Mouse (Mus musculus) spleen, postnatal 4 days (tissue): ENCODE data around the gene Myh3.
"Not testable (repeated sequence)": the region's sequence is repeated elsewhere in the genome, so short reads cannot be mapped to it uniquely, and the experiment has no call there.

ENCODE experiments used
- DNase-seq, 2 experiments: peaks; one replicate each; pipeline ENCODE4 v3.0.0; 2022; ENCODE audit warnings: low spot score in 2 of 2

Myh3 gene

DNA sequence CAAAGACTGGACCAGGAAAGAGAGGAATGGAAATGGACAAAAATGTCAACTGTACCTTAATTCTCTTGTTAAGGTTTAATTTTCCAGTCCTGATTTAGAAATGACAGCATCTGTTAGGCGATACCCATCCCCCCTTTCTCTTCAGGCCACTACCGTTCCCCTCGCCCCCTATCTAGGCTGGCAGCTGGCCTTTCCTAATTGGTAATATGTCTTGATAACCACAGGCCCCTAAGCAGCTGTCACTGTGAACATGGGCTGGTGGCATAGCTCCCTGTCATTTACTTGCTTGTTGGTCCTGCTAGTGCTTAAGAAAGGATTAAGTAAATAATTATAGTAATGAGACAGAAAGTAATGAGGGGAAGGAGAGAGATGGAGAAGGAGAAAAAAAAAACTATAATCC lies 665 bp upstream of the Myh3 start:
- DNase-seq, result no peak

GRCm38 (mm10) chr11:67078888-67079287 lies 788 bp downstream of the Myh3 start:
- DNase-seq, result no peak

DNA sequence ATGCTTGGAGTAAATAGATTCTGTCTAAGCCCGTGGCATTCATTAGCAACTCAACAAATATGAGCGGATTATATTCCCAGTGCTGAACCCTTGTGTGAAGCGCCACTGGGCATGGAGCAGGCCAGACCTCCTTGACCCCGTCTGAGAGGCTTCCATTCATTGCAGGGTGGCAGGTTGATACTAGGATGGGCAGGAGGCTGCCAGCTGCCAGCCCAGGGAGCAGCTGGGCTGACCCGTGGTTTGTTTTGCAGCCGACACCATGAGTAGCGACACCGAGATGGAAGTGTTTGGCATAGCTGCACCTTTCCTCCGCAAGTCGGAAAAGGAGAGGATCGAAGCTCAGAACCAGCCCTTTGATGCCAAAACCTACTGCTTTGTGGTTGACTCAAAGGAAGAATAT lies 1.6 kb downstream of the Myh3 start:
- no peak for DNase-seq

- peak; percentile 29 to 71 for DNase-seq
Observed at GRCm38 (mm10) chr11:67080168-67080567, 2.1 kb downstream of the Myh3 start.

- no peak for DNase-seq
Observed at GRCm38 (mm10) chr11:67081125-67081649, 3.1 kb downstream of the Myh3 start.

- DNase-seq, result no peak
Observed at GRCm38 (mm10) chr11:67082188-67082587, 4.1 kb downstream of the Myh3 start.

- no peak for DNase-seq
Observed at GRCm38 (mm10) chr11:67082793-67083192, 4.7 kb downstream of the Myh3 start.

GRCm38 (mm10) chr11:67083239-67083638 lies 5.1 kb downstream of the Myh3 start:
- DNase-seq, result no peak

DNA sequence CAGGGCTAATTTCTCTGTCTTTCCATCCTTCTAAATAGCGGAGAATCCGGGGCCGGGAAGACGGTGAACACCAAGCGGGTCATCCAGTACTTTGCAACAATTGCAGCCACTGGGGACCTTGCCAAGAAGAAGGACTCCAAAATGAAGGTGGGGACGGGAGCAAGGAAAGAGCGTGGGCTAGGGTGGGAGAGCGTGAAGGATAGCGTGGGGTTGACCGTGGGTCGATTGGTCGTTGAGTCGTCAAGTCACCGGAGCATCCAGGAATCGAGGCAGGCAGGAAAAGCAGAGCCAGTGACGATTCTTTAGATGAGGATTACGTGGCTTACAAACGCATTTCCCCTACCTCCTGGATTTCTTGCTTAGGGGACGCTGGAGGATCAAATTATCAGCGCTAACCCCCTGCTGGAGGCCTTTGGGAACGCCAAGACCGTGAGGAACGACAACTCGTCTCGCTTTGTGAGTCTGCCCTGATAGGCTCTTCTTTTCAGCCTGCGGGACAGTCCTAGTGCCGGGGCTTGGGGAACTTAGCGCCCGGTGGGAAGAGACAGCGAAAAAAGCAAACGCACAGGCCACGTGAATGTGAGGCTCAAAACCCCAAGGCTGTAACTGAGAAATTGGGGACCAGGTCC lies 5.7 kb downstream of the Myh3 start:
- DNase-seq, result no peak

- DNase-seq, result peak; percentile 58 to 83
Observed at GRCm38 (mm10) chr11:67085489-67085888, 7.4 kb downstream of the Myh3 start.

- no peak for DNase-seq
Observed at GRCm38 (mm10) chr11:67086467-67087164, 8.5 kb downstream of the Myh3 start.

GRCm38 (mm10) chr11:67087225-67087624 lies 9.1 kb downstream of the Myh3 start:
- DNase-seq, result no peak

- not testable (repeated sequence) for DNase-seq
Observed at GRCm38 (mm10) chr11:67092354-67092753, 14.3 kb downstream of the Myh3 start.

GRCm38 (mm10) chr11:67093201-67093600 lies 15.1 kb downstream of the Myh3 start:
- no peak for DNase-seq

DNA sequence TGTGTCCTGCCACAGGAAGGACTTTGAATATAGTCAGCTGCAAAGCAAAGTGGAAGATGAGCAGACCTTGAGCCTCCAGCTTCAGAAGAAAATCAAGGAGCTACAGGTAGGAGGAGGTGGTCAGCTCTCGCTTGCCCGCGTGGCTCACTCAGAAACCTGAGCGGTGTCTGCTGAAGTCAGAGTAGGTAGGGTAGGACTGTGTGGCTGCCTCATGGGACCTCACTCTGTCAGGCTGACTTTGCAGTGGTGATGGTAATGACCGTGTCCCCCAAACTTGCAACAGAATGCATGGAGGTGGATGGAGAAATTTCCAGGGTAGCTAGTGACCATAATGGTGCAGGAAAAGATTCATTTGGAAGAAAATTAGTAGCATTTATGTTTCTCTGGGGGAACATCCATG lies 15.6 kb downstream of the Myh3 start:
- DNase-seq, result no peak

DNA sequence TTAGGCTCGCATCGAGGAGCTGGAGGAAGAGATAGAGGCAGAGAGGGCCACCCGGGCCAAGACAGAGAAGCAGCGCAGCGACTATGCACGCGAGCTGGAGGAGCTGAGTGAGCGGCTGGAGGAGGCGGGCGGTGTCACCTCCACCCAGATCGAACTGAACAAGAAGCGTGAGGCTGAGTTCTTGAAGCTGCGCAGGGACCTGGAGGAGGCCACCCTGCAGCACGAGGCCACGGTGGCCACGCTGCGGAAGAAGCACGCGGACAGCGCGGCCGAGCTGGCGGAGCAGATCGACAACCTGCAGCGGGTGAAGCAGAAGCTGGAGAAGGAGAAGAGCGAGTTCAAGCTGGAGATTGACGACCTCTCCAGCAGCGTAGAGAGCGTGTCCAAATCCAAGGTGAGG lies 16.4 kb downstream of the Myh3 start:
- no peak for DNase-seq

GRCm38 (mm10) chr11:67097709-67098108 lies 19.6 kb downstream of the Myh3 start:
- DNase-seq, result no peak

GRCm38 (mm10) chr11:67098427-67098826 lies 20.3 kb downstream of the Myh3 start:
- no peak for DNase-seq

- no peak for DNase-seq
Observed at GRCm38 (mm10) chr11:67099241-67099640, 21.1 kb downstream of the Myh3 start.

DNA sequence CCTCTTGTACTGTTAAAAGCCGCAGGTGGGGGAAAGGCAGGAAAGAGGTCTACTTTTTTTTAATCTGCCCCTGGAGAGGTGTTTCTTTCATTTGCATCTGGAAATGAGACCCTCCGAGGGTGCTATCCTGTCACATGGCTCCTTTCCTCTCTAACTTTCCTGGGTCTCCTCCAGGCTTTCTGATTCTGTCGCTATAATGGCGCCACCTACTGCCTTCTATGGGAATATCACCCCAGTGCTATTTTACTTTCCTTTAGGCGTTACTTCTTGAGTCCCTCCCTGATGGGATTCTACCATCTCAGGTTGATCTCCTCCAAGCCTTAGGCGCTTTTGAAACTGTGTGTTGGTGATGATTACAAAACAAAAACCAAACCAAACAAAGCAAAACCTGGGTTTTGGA lies 22.1 kb downstream of the Myh3 start:
- no peak for DNase-seq

DNA sequence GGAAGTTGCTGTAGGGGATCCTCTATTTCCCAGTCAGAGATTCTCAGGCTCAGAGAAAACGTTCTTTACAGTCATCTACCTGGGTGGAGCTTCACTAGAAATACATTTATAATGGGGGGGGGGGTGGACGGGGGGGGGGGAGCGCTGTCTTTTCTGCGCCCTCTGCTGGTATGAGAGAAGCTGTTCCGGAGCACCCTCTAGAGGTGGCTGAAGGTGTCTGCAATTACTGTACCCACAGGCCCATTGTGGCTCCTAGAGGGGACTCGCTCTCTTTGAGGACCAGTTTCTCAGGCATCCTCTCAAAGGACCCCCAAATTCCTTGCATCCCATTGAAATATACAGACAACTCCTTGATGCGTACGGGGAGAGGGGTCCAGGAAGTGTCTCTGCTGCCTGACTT lies 23.6 kb downstream of the Myh3 start:
- peak in 1 of 2 experiments; percentile 34 for DNase-seq

- no peak for DNase-seq
Observed at GRCm38 (mm10) chr11:67103256-67103655, 25.2 kb downstream of the Myh3 start.

- no peak for DNase-seq
Observed at GRCm38 (mm10) chr11:67104242-67104641, 26.1 kb downstream of the Myh3 start.
